Mouse (Mus musculus): ENCODE data around the gene Adamtsl3.

Adamtsl3 gene

GRCm38 (mm10) chr7:82531376-82531775 lies 195.9 kb downstream of the Adamtsl3 start:
- no peak for DNase-seq

GRCm38 (mm10) chr7:82533188-82533587 lies 197.7 kb downstream of the Adamtsl3 start:
- DNase-seq: no peak

GRCm38 (mm10) chr7:82533747-82534504 lies 198.4 kb downstream of the Adamtsl3 start:
- no peak for DNase-seq

GRCm38 (mm10) chr7:82544390-82544919 lies 209.0 kb downstream of the Adamtsl3 start:
- DNase-seq: no peak

GRCm38 (mm10) chr7:82552005-82552404 lies 216.5 kb downstream of the Adamtsl3 start:
- DNase-seq: no peak

- DNase-seq: no peak
Measured at GRCm38 (mm10) chr7:82555803-82556202, 220.3 kb downstream of the Adamtsl3 start.

- DNase-seq: no peak
Measured at GRCm38 (mm10) chr7:82556417-82556816, 220.9 kb downstream of the Adamtsl3 start.

GRCm38 (mm10) chr7:82557111-82557510 lies 221.6 kb downstream of the Adamtsl3 start:
- no peak for DNase-seq

GRCm38 (mm10) chr7:82566688-82567087 lies 231.2 kb downstream of the Adamtsl3 start:
- DNase-seq: no peak

- DNase-seq: no peak
Measured at GRCm38 (mm10) chr7:82567811-82568210, 232.3 kb downstream of the Adamtsl3 start.

- DNase-seq: no peak
Measured at GRCm38 (mm10) chr7:82572981-82573380, 237.5 kb downstream of the Adamtsl3 start.

GRCm38 (mm10) chr7:82580007-82580406 lies 244.5 kb downstream of the Adamtsl3 start:
- DNase-seq: no peak

- no peak for DNase-seq
Measured at GRCm38 (mm10) chr7:82581802-82582201, 246.3 kb downstream of the Adamtsl3 start.

GRCm38 (mm10) chr7:82582534-82582933 lies 247.0 kb downstream of the Adamtsl3 start:
- no peak for DNase-seq

- no peak for DNase-seq
Measured at GRCm38 (mm10) chr7:82590931-82591330, 255.4 kb downstream of the Adamtsl3 start.

- DNase-seq: no peak
Measured at GRCm38 (mm10) chr7:82602008-82602407, 266.5 kb downstream of the Adamtsl3 start.

GRCm38 (mm10) chr7:82605425-82605824 lies 269.9 kb downstream of the Adamtsl3 start:
- no peak for DNase-seq

GRCm38 (mm10) chr7:82609629-82610028 lies 274.1 kb downstream of the Adamtsl3 start:
- DNase-seq: no peak

GRCm38 (mm10) chr7:82625342-82625741 lies 289.8 kb downstream of the Adamtsl3 start:
- DNase-seq: peak; percentile 45 to 47

- no peak for DNase-seq
Measured at GRCm38 (mm10) chr7:82647183-82647582, 311.7 kb downstream of the Adamtsl3 start.

GRCm38 (mm10) chr7:82647909-82648308 lies 312.4 kb downstream of the Adamtsl3 start:
- DNase-seq: no peak

- DNase-seq: peak; percentile 97
Measured at GRCm38 (mm10) chr7:82648353-82649080, 313.0 kb downstream of the Adamtsl3 start, which contains the start of the genes Saxo2 and Efl1. Gene Saxo2 (minus strand): TSS chr7:82648528. Gene Efl1 (plus strand): TSS chr7:82648614.

GRCm38 (mm10) chr7:82649081-82649445 lies 313.6 kb downstream of the Adamtsl3 start:
- peak; percentile 2 to 16 for DNase-seq

All from thymus, postnatal 36 days (tissue).